In genomic region chr5:135489695-135490294, GRCm38 (mm10) we compare ENCODE assay signal across 9 mouse cellular contexts. TPM values are rescaled to one million over a fixed set of nuclear protein-coding genes. Genes with fewer than 3 reads are reported as not detected.
A peak's percentile ranks its signal among the peaks of the same experiment; 100 is the strongest.
DNase-seq lines count a peak whose midpoint lies in the region; ATAC-seq and TF ChIP-seq lines count a peak whose summit lies in the region.
"Had no signal": no experiment of that assay in that cellular context is flagged by ENCODE, and none has a peak within 500 bp of the region (broad histone marks: within the 10 kb centered on the region; RNA-seq: fewer than 3 reads in every experiment).

No protein-coding gene starts in this region.

- peak overlapping the region; percentile 71 for H3K9ac ChIP-seq in hindbrain, embryonic 11.5 days (ENCODE audit: low read depth, low read length)
- H3K9ac ChIP-seq in midbrain, embryonic 12.5 days (replicated peaks), result peak overlapping the region; percentile 73

- WGBS in kidney, adult 2 months, result 30% methylated on average over 14 of the region's 14 CpGs
- WGBS in hindbrain, embryonic 11.5 days, result 2% methylated on average over 13 of the region's 14 CpGs
- WGBS in midbrain, embryonic 12.5 days, result under 1% methylated on average over 12 of the region's 14 CpGs
- WGBS in thymus, adult 2 months, result 47% methylated on average over 14 of the region's 14 CpGs

- no peaks in the 10 kb centered on the region for H3K36me3 ChIP-seq in kidney, adult 2 months (ENCODE audit: control insufficient read depth, insufficient read depth, low read length)
- no peaks in the 10 kb centered on the region for H3K36me3 ChIP-seq in hindbrain, embryonic 11.5 days (ENCODE audit: control insufficient read depth, insufficient read depth, low read length)
- no peaks in the 10 kb centered on the region for H3K36me3 ChIP-seq in midbrain, embryonic 12.5 days
- H3K36me3 ChIP-seq in thymus, adult 2 months (ENCODE audit: control insufficient read depth, insufficient read depth, low read length), result no peaks in the 10 kb centered on the region

- H3K4me1 ChIP-seq in kidney, adult 2 months (ENCODE audit: control insufficient read depth, insufficient read depth, low read length), result no peaks in the 10 kb centered on the region
- peaks cover 2% of the 10 kb centered on the region for H3K4me1 ChIP-seq in hindbrain, embryonic 11.5 days (replicated peaks; ENCODE audit: control insufficient read depth, insufficient read depth, low read length)
- H3K4me1 ChIP-seq in midbrain, embryonic 12.5 days, result peaks cover 25% of the 10 kb centered on the region
- 0 out of 2 replicates have a peak, but pooled peaks cover 5% of the 10 kb centered on the region for H3K4me1 ChIP-seq in thymus, adult 2 months (replicated peaks; ENCODE audit: control insufficient read depth, insufficient read depth, low read length)

- DNase-seq in kidney, adult 2 months, result no peak
- DNase-seq in kidney, postnatal 25 days, result no peak
- peak; percentile 53 for DNase-seq in brain, adult 2 months (ENCODE audit: low read depth, low spot score)
- DNase-seq in hindbrain, embryonic 11.5 days (ENCODE audit: low spot score), result no peak
- DNase-seq in ovary, postnatal 14 days (ENCODE audit: low spot score), result no peak
- no peak for DNase-seq in thymus, adult 2 months
- DNase-seq in left cerebral cortex, postnatal 4 days, result no peak

- no peak overlapping the region for H3K27ac ChIP-seq in kidney, adult 2 months (ENCODE audit: insufficient read depth, low read depth, low read length)
- peak overlapping the region; percentile 97 for H3K27ac ChIP-seq in hindbrain, embryonic 11.5 days (ENCODE audit: low read depth, low read length)
- H3K27ac ChIP-seq in midbrain, embryonic 12.5 days (replicated peaks), result peak overlapping the region; percentile 95
- H3K27ac ChIP-seq in thymus, adult 2 months (ENCODE audit: control insufficient read depth, insufficient read depth, low read length), result no peak overlapping the region

- no peak for TF ChIP-seq CTCF in kidney, adult 2 months (conservative IDR thresholded peaks at IDR 0.05; ENCODE audit: insufficient read depth, insufficient read length, low read depth, low read length)
- TF ChIP-seq CTCF in thymus, adult 2 months (IDR thresholded peaks at IDR 0.05; ENCODE audit: borderline replicate concordance, control insufficient read depth, extremely low read depth, insufficient read depth, low read length, poor library complexity), result no peak

- no peaks in the 10 kb centered on the region for H3K9me3 ChIP-seq in hindbrain, embryonic 11.5 days (ENCODE audit: control insufficient read depth, low read length)
- H3K9me3 ChIP-seq in midbrain, embryonic 12.5 days, result no peaks in the 10 kb centered on the region

- intact Hi-C loops in left cerebral cortex, postnatal 4 days (cut with DNase I), result loop anchor here (5.0 kb wide), 1 partner anchor 82 kb away; no protein-coding TSS in a partner anchor

- peak overlapping the region; percentile 86; the same call in 1 of the 2 replicates for H3K4me3 ChIP-seq in kidney, adult 2 months (ENCODE audit: insufficient read depth, low read depth, low read length)
- peak overlapping the region; percentile 66 for H3K4me3 ChIP-seq in hindbrain, embryonic 11.5 days (ENCODE audit: low read depth, low read length)
- H3K4me3 ChIP-seq in midbrain, embryonic 12.5 days, result peak overlapping the region; percentile 67
- no peak overlapping the region for H3K4me3 ChIP-seq in thymus, adult 2 months (ENCODE audit: control insufficient read depth, insufficient read depth, low read length)

- H3K27me3 ChIP-seq in kidney, adult 2 months (replicated peaks; ENCODE audit: control insufficient read depth, insufficient read depth, low read length), result peaks cover 3% of the 10 kb centered on the region; the same call in 1 of the 2 replicates
- H3K27me3 ChIP-seq in hindbrain, embryonic 11.5 days (ENCODE audit: control insufficient read depth, insufficient read depth, low read length), result no peaks in the 10 kb centered on the region
- no peaks in the 10 kb centered on the region for H3K27me3 ChIP-seq in midbrain, embryonic 12.5 days
- H3K27me3 ChIP-seq in thymus, adult 2 months (ENCODE audit: control insufficient read depth, insufficient read depth, low read length), result peaks cover 11% of the 10 kb centered on the region; the same call in 1 of the 2 replicates
- H3K27me3 ChIP-seq: Patski had no signal

- TF ChIP-seq POLR2A in kidney, adult 2 months (IDR thresholded peaks at IDR 0.05; ENCODE audit: low read depth, low read length), result no peak
- no peak for TF ChIP-seq POLR2A in thymus, adult 2 months (IDR thresholded peaks at IDR 0.05; ENCODE audit: control insufficient read depth, extremely low read depth, insufficient read depth, low read length, poor library complexity)

- peak overlapping the region; percentile 76 for H3K4me2 ChIP-seq in hindbrain, embryonic 11.5 days (replicated peaks; ENCODE audit: low read depth, low read length)
- peak overlapping the region; percentile 80 for H3K4me2 ChIP-seq in midbrain, embryonic 12.5 days (replicated peaks)

- peak; percentile 84; the same call in 1 of the 2 replicates for ATAC-seq in hindbrain, embryonic 11.5 days (ENCODE audit: low FRiP score)
- no peak; the same call in none of the 2 replicates for ATAC-seq in midbrain, embryonic 12.5 days (ENCODE audit: low FRiP score, low read depth)

RNA-seq across cellular contexts. Expression of gene Hip1, which starts 55.1 kb away (rescaled TPM):
- 14.1 and 16.6 TPM in 2 replicates for polyA plus RNA-seq in kidney, adult 2 months (2012; rRNA removed)
- 37.6 and 50.0 TPM in 2 replicates for polyA plus RNA-seq in hindbrain, embryonic 11.5 days (2014; fragmentation: Nextera tagmentation; extraction: Ambion mirVana)
- 68.4 and 69.7 TPM in 2 replicates for polyA plus RNA-seq in midbrain, embryonic 12.5 days (2016; fragmentation: Nextera tagmentation; extraction: Ambion mirVana)
- polyA plus RNA-seq in thymus, adult 2 months (2012; rRNA removed), result 9.9 and 11.8 TPM in 2 replicates
- 100 to 1,000 TPM in 1 of 2 experiments, 10 to 100 TPM in 1; 99.7 to 102 TPM for total RNA-seq in left cerebral cortex, postnatal 4 days (2021)

Comparison
In these comparisons a context has a peak if more than half of its experiments do, and no peak if none do; other contexts are left out.
1. H3K27ac ChIP-seq: peak in hindbrain, embryonic 11.5 days (single experiment) and midbrain, embryonic 12.5 days (single experiment); none in kidney, adult 2 months (single experiment) and thymus, adult 2 months (single experiment).